Mouse (Mus musculus): ENCODE results near the gene Tigar. TPM values are rescaled to one million over a fixed set of nuclear protein-coding genes. Genes with fewer than 3 reads are reported as not detected.

Tigar gene
- polyA plus RNA-seq, 1 experiment from 2014 or later = 4.8 TPM

DNA sequence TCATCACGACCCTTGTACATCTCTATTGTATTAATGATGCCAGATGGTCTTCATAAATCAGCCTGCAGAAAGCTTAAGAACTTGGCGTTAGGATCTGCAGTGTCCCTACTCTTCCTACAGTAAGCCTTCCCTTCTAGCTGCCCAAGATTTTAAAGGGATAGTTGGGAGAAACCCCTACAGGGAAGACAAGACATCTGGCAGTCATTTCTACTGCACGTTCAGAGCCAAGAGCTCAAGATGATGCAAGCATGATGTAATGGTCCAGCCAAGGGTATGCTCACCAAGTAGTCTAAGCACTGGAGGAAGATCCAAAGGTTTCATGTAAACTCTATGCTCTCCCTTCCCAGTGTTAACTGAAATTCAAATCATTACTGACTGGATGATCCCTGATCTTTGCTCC lies 23.4 kb upstream of the Tigar start:
- no peaks in the 10 kb centered on the region for H3K4me1 ChIP-seq (replicated peaks; ENCODE audit: control insufficient read depth, insufficient read depth, low read length)
- ATAC-seq = no peak
- H3K27ac ChIP-seq (ENCODE audit: low read depth, low read length) = no peak overlapping the region
- no peak overlapping the region for H3K4me2 ChIP-seq (replicated peaks; ENCODE audit: low read depth)
- 43% methylated on average over 3 of the region's 3 CpGs for WGBS
- H3K4me3 ChIP-seq (ENCODE audit: low read depth, low read length) = no peak overlapping the region
- H3K9ac ChIP-seq (ENCODE audit: low read depth, low read length) = no peak overlapping the region
- TF ChIP-seq CTCF (IDR thresholded peaks at IDR 0.05; ENCODE audit: low read depth) = no peak
- H3K36me3 ChIP-seq (ENCODE audit: control insufficient read depth, insufficient read depth) = peaks cover 49% of the 10 kb centered on the region
- H3K9me3 ChIP-seq (ENCODE audit: control insufficient read depth) = no peaks in the 10 kb centered on the region
- H3K27me3 ChIP-seq (replicated peaks; ENCODE audit: control insufficient read depth, insufficient read depth, low read length) = no peaks in the 10 kb centered on the region

DNA sequence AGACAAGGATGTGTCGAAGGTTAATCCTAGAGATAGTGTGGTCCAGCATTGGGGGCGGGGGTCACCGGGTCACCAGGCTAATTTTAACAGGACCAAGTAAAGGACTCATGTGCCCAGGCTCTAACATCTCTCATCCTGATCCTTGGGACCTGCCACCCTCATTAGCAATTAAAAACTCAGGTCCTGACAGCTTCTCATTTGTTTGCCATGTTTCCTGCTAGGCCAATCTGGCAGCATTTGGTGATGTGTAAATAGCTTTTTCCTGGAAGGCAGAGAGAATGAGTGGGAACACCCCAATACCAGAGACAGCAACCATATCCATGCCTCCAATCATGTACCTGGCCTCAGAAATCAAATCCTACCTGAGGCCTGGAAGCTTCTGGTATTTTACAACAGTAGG lies 22.6 kb upstream of the Tigar start:
- no peak for ATAC-seq
- WGBS = 58% methylated on average over 3 of the region's 3 CpGs
- Histone ChIP-seq H3K4me2 (replicated peaks; ENCODE audit: low read depth) (no peak overlapping the region), H3K9ac (ENCODE audit: low read depth, low read length) (no peak overlapping the region), H3K27me3 (replicated peaks; ENCODE audit: control insufficient read depth, insufficient read depth, low read length) (no peaks in the 10 kb centered on the region), H3K27ac (ENCODE audit: low read depth, low read length) (no peak overlapping the region), H3K36me3 (ENCODE audit: control insufficient read depth, insufficient read depth) (peaks cover 56% of the 10 kb centered on the region), H3K4me3 (ENCODE audit: low read depth, low read length) (no peak overlapping the region), H3K9me3 (ENCODE audit: control insufficient read depth) (no peaks in the 10 kb centered on the region), H3K4me1 (replicated peaks; ENCODE audit: control insufficient read depth, insufficient read depth, low read length) (no peaks in the 10 kb centered on the region)
- TF ChIP-seq CTCF (IDR thresholded peaks at IDR 0.05; ENCODE audit: low read depth) = no peak

DNA sequence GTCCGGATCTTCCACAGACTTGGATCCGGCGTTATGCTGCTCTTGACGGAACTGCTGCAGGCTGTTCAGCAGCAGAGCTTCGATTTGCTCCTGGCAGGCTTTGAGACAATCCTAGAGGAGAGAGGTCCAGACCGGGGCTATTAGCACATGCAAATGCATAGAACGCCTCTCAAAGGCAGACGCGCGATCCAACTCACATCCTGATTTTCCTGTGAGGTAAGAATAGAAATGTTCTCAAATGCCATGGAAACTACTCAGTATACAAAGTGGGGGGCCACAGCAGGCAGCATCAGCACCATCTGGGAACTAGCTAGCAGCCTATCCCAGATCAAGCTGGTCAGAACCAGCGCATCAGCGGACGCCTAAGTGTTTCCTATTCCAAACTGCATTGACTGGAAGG lies 21.0 kb upstream of the Tigar start:
- H3K36me3 ChIP-seq (ENCODE audit: control insufficient read depth, insufficient read depth) = peaks cover 57% of the 10 kb centered on the region
- WGBS = 82% methylated on average over 13 of the region's 13 CpGs
- TF ChIP-seq CTCF (IDR thresholded peaks at IDR 0.05; ENCODE audit: low read depth) = no peak

DNA sequence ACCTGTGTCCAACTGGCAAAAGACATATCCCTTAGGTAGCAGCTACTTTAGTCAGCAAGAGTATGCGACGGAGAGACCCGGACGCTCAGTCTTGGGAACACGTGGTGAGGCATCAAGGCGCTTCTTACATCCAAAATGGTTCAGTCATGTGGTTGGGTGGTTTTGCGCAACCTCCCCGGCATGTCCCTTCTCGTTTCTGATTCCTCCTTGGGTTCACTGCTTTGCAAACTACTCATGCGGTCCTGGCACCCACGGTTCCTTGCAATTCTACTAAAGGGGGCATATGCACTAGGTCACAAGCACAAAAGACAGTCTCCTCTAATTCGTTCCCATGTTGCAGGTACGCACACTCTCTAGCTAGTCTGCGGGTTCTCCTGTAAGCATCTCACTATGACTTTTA lies 20.3 kb upstream of the Tigar start:
- ATAC-seq = no peak
- Histone ChIP-seq H3K4me2 (replicated peaks; ENCODE audit: low read depth) (no peak overlapping the region), H3K9ac (ENCODE audit: low read depth, low read length) (no peak overlapping the region), H3K27ac (ENCODE audit: low read depth, low read length) (no peak overlapping the region), H3K9me3 (ENCODE audit: control insufficient read depth) (no peaks in the 10 kb centered on the region), H3K4me3 (ENCODE audit: low read depth, low read length) (no peak overlapping the region), H3K36me3 (ENCODE audit: control insufficient read depth, insufficient read depth) (peaks cover 50% of the 10 kb centered on the region), H3K27me3 (replicated peaks; ENCODE audit: control insufficient read depth, insufficient read depth, low read length) (no peaks in the 10 kb centered on the region), H3K4me1 (replicated peaks; ENCODE audit: control insufficient read depth, insufficient read depth, low read length) (no peaks in the 10 kb centered on the region)
- no peak for TF ChIP-seq CTCF (IDR thresholded peaks at IDR 0.05; ENCODE audit: low read depth)
- 90% methylated on average over 14 of the region's 14 CpGs for WGBS

More for the DNA sequence above, 21.0 kb upstream of the Tigar start:
- Histone ChIP-seq H3K4me2 (replicated peaks; ENCODE audit: low read depth) (no peak overlapping the region), H3K27me3 (replicated peaks; ENCODE audit: control insufficient read depth, insufficient read depth, low read length) (no peaks in the 10 kb centered on the region), H3K4me3 (ENCODE audit: low read depth, low read length) (no peak overlapping the region), H3K9me3 (ENCODE audit: control insufficient read depth) (no peaks in the 10 kb centered on the region), H3K9ac (ENCODE audit: low read depth, low read length) (no peak overlapping the region), H3K4me1 (replicated peaks; ENCODE audit: control insufficient read depth, insufficient read depth, low read length) (no peaks in the 10 kb centered on the region), H3K27ac (ENCODE audit: low read depth, low read length) (no peak overlapping the region)
- ATAC-seq = no peak

DNA sequence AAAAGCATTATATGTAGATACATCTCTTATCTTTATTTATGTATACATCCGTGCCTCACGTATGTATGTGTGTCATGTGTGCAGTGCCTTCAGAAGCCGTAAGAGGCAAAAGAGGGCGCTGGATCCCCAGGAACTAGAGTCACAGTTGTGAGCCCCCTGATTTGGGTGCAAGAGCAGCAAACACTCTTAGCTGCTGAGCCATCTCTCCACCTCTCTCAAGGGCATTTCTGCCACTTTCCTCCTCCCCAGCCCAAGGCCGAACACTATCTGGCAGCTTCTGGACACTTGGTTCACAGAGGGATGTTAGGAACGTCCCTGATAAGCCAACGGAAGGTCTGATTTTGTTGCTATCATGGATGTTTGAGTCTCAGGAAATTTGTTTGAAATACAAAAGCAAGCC lies 14.1 kb upstream of the Tigar start:
- WGBS = 79% methylated on average over 7 of the region's 7 CpGs
- no peak for TF ChIP-seq CTCF (IDR thresholded peaks at IDR 0.05; ENCODE audit: low read depth)
- Histone ChIP-seq H3K36me3 (ENCODE audit: control insufficient read depth, insufficient read depth) (peaks cover 19% of the 10 kb centered on the region), H3K27ac (ENCODE audit: low read depth, low read length) (no peak overlapping the region), H3K9ac (ENCODE audit: low read depth, low read length) (no peak overlapping the region), H3K27me3 (replicated peaks; ENCODE audit: control insufficient read depth, insufficient read depth, low read length) (no peaks in the 10 kb centered on the region), H3K9me3 (ENCODE audit: control insufficient read depth) (no peaks in the 10 kb centered on the region), H3K4me3 (ENCODE audit: low read depth, low read length) (no peak overlapping the region), H3K4me1 (replicated peaks; ENCODE audit: control insufficient read depth, insufficient read depth, low read length) (no peaks in the 10 kb centered on the region), H3K4me2 (replicated peaks; ENCODE audit: low read depth) (no peak overlapping the region)
- ATAC-seq = no peak

DNA sequence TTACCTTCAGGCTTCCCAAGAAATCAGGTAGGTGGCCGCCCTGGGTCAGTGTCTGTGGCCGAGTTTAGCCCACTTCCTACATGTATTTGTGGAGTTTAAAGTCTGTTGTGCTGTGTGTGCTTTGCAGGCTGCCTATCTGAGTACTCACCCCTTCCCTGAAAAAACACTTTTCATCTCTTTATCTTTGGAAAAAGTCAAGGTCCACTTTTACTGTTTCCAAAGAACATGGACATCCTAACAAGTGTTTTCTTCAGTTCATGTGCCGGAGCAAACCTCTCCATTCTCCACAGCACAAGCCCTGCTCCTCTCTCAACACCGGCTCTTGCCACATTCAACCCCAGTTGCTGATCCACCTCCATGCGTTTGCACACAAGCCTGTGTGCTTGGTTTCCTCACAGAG lies 13.6 kb upstream of the Tigar start:
- no peak for TF ChIP-seq CTCF (IDR thresholded peaks at IDR 0.05; ENCODE audit: low read depth)
- H3K9me3 ChIP-seq (ENCODE audit: control insufficient read depth) = no peaks in the 10 kb centered on the region
- peaks cover 17% of the 10 kb centered on the region for H3K36me3 ChIP-seq (ENCODE audit: control insufficient read depth, insufficient read depth)
- no peaks in the 10 kb centered on the region for H3K27me3 ChIP-seq (replicated peaks; ENCODE audit: control insufficient read depth, insufficient read depth, low read length)
- no peak overlapping the region for H3K4me3 ChIP-seq (ENCODE audit: low read depth, low read length)
- no peak overlapping the region for H3K4me2 ChIP-seq (replicated peaks; ENCODE audit: low read depth)
- H3K9ac ChIP-seq (ENCODE audit: low read depth, low read length) = no peak overlapping the region
- no peak overlapping the region for H3K27ac ChIP-seq (ENCODE audit: low read depth, low read length)
- 76% methylated on average over 5 of the region's 5 CpGs for WGBS
- ATAC-seq = no peak
- no peaks in the 10 kb centered on the region for H3K4me1 ChIP-seq (replicated peaks; ENCODE audit: control insufficient read depth, insufficient read depth, low read length)

DNA sequence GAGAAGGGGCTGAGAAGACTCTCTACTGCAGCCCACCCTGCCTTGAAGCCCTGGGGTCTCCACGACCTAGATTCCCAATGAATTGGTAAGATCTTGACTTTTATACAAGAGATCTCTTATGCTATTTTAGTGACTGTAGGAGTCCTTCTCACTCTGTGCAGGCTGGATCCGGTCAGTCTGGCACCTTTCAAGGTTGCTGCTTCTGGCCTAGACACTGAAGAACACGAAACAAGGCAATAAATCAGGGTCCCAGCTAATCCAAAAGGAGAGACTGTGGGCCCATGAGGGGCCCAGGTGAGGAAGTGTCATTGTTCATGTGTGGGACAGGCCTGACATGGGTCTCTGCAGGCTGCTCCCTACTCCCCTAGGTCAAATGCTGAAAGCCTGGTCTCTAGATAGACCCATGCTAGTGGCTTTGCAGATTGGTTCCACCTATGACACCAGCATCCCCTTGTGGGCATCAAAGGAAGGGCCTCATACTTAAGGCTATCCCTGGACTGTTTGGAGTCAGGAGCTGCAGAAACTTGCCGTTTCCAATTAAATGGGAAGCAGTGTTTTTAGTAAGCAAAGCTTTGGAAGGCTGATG lies 13.0 kb upstream of the Tigar start:
- H3K27me3 ChIP-seq (replicated peaks; ENCODE audit: control insufficient read depth, insufficient read depth, low read length) = no peaks in the 10 kb centered on the region
- peaks cover 11% of the 10 kb centered on the region; the same call in 1 of the 2 replicates for H3K36me3 ChIP-seq (ENCODE audit: control insufficient read depth, insufficient read depth)
- TF ChIP-seq CTCF (IDR thresholded peaks at IDR 0.05; ENCODE audit: low read depth) = peak; percentile 90
- WGBS = 72% methylated on average over 4 of the region's 4 CpGs
- H3K9ac ChIP-seq (ENCODE audit: low read depth, low read length) = no peak overlapping the region
- H3K4me2 ChIP-seq (replicated peaks; ENCODE audit: low read depth) = no peak overlapping the region
- no peak overlapping the region for H3K27ac ChIP-seq (ENCODE audit: low read depth, low read length)
- no peaks in the 10 kb centered on the region for H3K9me3 ChIP-seq (ENCODE audit: control insufficient read depth)
- H3K4me3 ChIP-seq (ENCODE audit: low read depth, low read length) = no peak overlapping the region
- H3K4me1 ChIP-seq (replicated peaks; ENCODE audit: control insufficient read depth, insufficient read depth, low read length) = no peaks in the 10 kb centered on the region
- ATAC-seq = no peak
